Mouse (Mus musculus) kidney, adult 2 months (tissue): ENCODE measurements around the gene Jade2. TPM values are rescaled to one million over a fixed set of nuclear protein-coding genes. Genes with fewer than 3 reads are reported as not detected.

Experiments used
- DNase-seq: peaks from one replicate; pipeline ENCODE4 v3.0.0; 2021
- H3K27ac ChIP-seq: fragments of 200-500 bp; 2 replicates; pipeline ENCODE4 v1.5.1; 2012; ENCODE audit warnings: low read depth, low read length, control low read depth, inconsistent platforms; ENCODE audit not compliant: insufficient read depth
- H3K27me3 ChIP-seq: fragments of 200-500 bp; replicated peaks from 2 replicates; pipeline ENCODE4 v1.6.1; 2012; ENCODE audit warnings: mild to moderate bottlenecking, moderate library complexity, low read length, inconsistent platforms; ENCODE audit not compliant: control insufficient read depth, insufficient read depth
- H3K36me3 ChIP-seq: fragments of 200-500 bp; 2 replicates; pipeline ENCODE4 v1.6.1; 2012; ENCODE audit warnings: mild to moderate bottlenecking, moderate library complexity, low read length, inconsistent platforms; ENCODE audit not compliant: control insufficient read depth, insufficient read depth
- H3K4me1 ChIP-seq: fragments of 200-500 bp; 2 replicates; pipeline ENCODE4 v1.6.1; 2011; ENCODE audit warnings: low read length; ENCODE audit not compliant: control insufficient read depth, insufficient read depth
- H3K4me3 ChIP-seq: fragments of 200-500 bp; 2 replicates; pipeline ENCODE4 v1.5.1; 2011; ENCODE audit warnings: mild to moderate bottlenecking, low read depth, low read length, control low read depth; ENCODE audit not compliant: insufficient read depth
- CTCF ChIP-seq: fragments of 200-500 bp; conservative IDR thresholded peaks from 2 replicates; pipeline ENCODE4 v1.5.1; 2011; ENCODE audit warnings: low read depth, mild to moderate bottlenecking, control low read depth, low read length, moderate library complexity, mixed read lengths; ENCODE audit not compliant: insufficient read depth, insufficient read length
- POLR2A ChIP-seq: fragments of 200-500 bp; IDR thresholded peaks from one replicate; pipeline ENCODE4 v1.6.1; 2011; ENCODE audit warnings: low read depth, low read length, control low read depth
- WGBS: fragments of 180-500 bp; shearing (Covaris S2); methylation state at CpG from one replicate; pipeline ENCODE4 v1.1.7; 2018; 5-methylcytosine and 5-hydroxymethylcytosine counted together
- polyA plus RNA-seq: library from polyadenylated mRNA; depleted of rRNA; stranded (reverse); fragments of >200 nt; gene quantifications from 2 replicates; pipeline ENCODE4 v1.2.3, GENCODE M21; 2012

The Jade2 gene
- polyA plus RNA-seq, 1 experiment, result 13.4 TPM

DNA sequence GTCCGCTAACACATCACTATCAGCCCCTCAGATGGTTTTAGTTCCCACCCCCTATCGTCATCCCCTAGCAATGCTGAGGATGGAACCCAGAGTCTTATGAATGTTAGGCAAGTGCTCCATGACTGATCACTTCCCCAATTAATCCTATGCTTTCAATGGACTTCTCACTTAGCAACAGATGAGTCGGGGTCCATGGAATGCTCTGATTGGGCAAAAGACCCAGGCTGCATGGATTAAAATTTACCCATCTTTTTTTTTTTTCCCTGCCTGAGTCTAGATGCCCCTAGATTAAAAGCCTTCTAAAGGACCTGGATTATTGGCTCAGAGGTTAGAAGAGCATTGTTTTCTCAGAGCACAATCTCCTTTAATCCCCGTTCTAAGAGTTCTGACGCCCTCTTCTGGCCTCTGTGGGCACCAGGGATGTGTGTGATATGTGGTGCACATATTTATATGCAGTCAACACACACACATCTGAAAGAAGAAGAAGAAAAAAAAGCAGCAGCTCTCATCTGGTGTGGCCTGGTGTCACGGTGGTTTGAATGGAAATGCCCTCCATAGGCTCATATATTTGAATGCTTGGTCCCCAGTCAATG lies 47.7 kb downstream of the Jade2 start:
- Histone ChIP-seq H3K4me3 (no peak overlapping the region), H3K4me1 (peaks cover 8% of the 10 kb centered on the region; the same call in 1 of the 2 replicates), H3K27me3 (no peaks in the 10 kb centered on the region), H3K27ac (no peak overlapping the region), H3K36me3 (no peaks in the 10 kb centered on the region)
- peak; percentile 37; the same call in 1 of the 2 replicates for TF ChIP-seq CTCF
- no peak for TF ChIP-seq POLR2A
- 63% methylated on average over 6 of the region's 6 CpGs for WGBS
- DNase-seq, result peak; percentile 60

GRCm38 (mm10) chr11:51807108-51807879 lies 50.2 kb downstream of the Jade2 start:
- 29% methylated on average over 13 of the region's 13 CpGs for whole genome bisulfite sequencing
- Histone ChIP-seq H3K36me3 (no peaks in the 10 kb centered on the region), H3K4me1 (peaks cover 8% of the 10 kb centered on the region; the same call in 1 of the 2 replicates), H3K27ac (peak overlapping the region; percentile 72), H3K4me3 (no peak overlapping the region), H3K27me3 (no peaks in the 10 kb centered on the region)
- peak; percentile 64 for DNase-seq
- TF ChIP-seq POLR2A (no peak), CTCF (0 out of 2 replicates have a peak, but pooled peaks have one; percentile 23)

GRCm38 (mm10) chr11:51805221-51805981 lies 52.1 kb downstream of the Jade2 start:
- DNase-seq, result peak; percentile 89
- peaks cover 8% of the 10 kb centered on the region; the same call in 1 of the 2 replicates for H3K4me1 ChIP-seq
- 19% methylated on average over 17 of the region's 17 CpGs for WGBS
- peak overlapping the region; percentile 68 for H3K27ac ChIP-seq
- H3K27me3 ChIP-seq, result no peaks in the 10 kb centered on the region
- H3K4me3 ChIP-seq, result peak overlapping the region; percentile 60
- TF ChIP-seq POLR2A (no peak), CTCF (no peak)
- no peaks in the 10 kb centered on the region for H3K36me3 ChIP-seq

GRCm38 (mm10) chr11:51800634-51801325 lies 56.7 kb downstream of the Jade2 start:
- no peak for TF ChIP-seq CTCF
- TF ChIP-seq POLR2A, result no peak
- no peaks in the 10 kb centered on the region for H3K36me3 ChIP-seq
- WGBS, result 45% methylated on average over 8 of the region's 8 CpGs
- H3K4me1 ChIP-seq, result no peaks in the 10 kb centered on the region
- no peak overlapping the region for H3K27ac ChIP-seq
- no peaks in the 10 kb centered on the region for H3K27me3 ChIP-seq
- DNase-seq, result no peak
- no peak overlapping the region for H3K4me3 ChIP-seq

DNA sequence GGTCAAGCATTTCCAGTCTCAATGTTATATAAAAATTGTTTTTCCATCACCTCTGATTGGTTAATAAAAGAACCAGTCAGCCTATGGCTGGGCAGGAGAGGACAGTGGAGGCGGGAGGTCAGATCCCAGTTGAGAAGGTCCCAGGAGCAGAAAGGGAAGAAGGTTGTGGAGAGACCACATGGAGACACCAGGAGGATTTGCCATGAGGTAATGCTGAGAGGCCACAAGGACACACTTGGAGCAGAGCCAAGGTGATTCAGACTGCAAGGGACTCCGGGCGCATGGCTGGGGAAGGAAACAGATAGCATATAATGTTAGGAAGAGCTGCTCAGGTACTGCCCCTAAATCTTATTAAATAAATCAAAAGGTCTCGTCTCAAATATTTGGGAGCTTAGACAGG lies 61.2 kb downstream of the Jade2 start:
- WGBS, result 66% methylated on average over 4 of the region's 4 CpGs

GRCm38 (mm10) chr11:51790662-51791061 lies 66.8 kb downstream of the Jade2 start:
- H3K27ac ChIP-seq, result no peak overlapping the region
- 85% methylated on average over 7 of the region's 7 CpGs for WGBS
- no peaks in the 10 kb centered on the region for H3K27me3 ChIP-seq
- no peak overlapping the region for H3K4me3 ChIP-seq
- peaks cover 5% of the 10 kb centered on the region for H3K36me3 ChIP-seq
- H3K4me1 ChIP-seq, result no peaks in the 10 kb centered on the region
- no peak for DNase-seq
- no peak for TF ChIP-seq CTCF
- TF ChIP-seq POLR2A, result no peak

More for the DNA sequence above, 61.2 kb downstream of the Jade2 start:
- no peak for TF ChIP-seq POLR2A
- no peak for TF ChIP-seq CTCF
- DNase-seq, result no peak
- Histone ChIP-seq H3K4me1 (no peaks in the 10 kb centered on the region), H3K4me3 (no peak overlapping the region), H3K36me3 (peaks cover 2% of the 10 kb centered on the region), H3K27ac (no peak overlapping the region), H3K27me3 (no peaks in the 10 kb centered on the region)
